Mouse (Mus musculus): ENCODE measurements around the gene Tgm2. TPM values are rescaled to one million over a fixed set of nuclear protein-coding genes. Genes with fewer than 3 reads are reported as not detected.

Gene Tgm2
- polyA plus RNA-seq (2012; rRNA removed), result 12.1 and 12.4 TPM in 2 replicates

GRCm38 (mm10) chr2:158146223-158146622 lies at the start of gene Tgm2:
Gene Tgm2 (minus strand): TSS chr2:158146436.

Other genes with a start within 250 kb of the Tgm2 start
- gene Vstm2l, start 231.8 kb downstream of the Tgm2 start, polyA plus RNA-seq (2012; rRNA removed), result 13.3 and 13.8 TPM in 2 replicates
- 27.6 and 38.9 TPM in 2 replicates for gene Tti1, start 118.0 kb downstream of the Tgm2 start, polyA plus RNA-seq (2012; rRNA removed)
- gene Rprd1b, start 117.9 kb downstream of the Tgm2 start, polyA plus RNA-seq (2012; rRNA removed), result 27.1 and 34.2 TPM in 2 replicates
- gene D630003M21Rik, start 82.8 kb upstream of the Tgm2 start, polyA plus RNA-seq (2012; rRNA removed), result 3.2 and 5.0 TPM in 2 replicates
- gene Bpi, start 111.7 kb upstream of the Tgm2 start, polyA plus RNA-seq (2012; rRNA removed), result 0.04 TPM in 1 of 2 replicates, not detected in the other
- 2.1 and 3.4 TPM in 2 replicates for gene Lbp, start 160.1 kb upstream of the Tgm2 start, polyA plus RNA-seq (2012; rRNA removed)
- 82.1 and 92.2 TPM in 2 replicates for gene Snhg11, start 229.2 kb upstream of the Tgm2 start, polyA plus RNA-seq (2012; rRNA removed)